Mouse (Mus musculus) CH12.LX (cell line): ENCODE measurements around the gene Pcnx. TPM values are rescaled to one million over a fixed set of nuclear protein-coding genes. Genes with fewer than 3 reads are reported as not detected.

ENCODE experiments used
- DNase-seq: peaks from one replicate; pipeline ENCODE4 v3.0.0-alpha.2; 2013; ENCODE audit errors: extremely low read depth
- H3K27ac ChIP-seq: 2 replicates; pipeline ENCODE4 v1.5.1; 2012; ENCODE audit warnings: low read depth, mild to moderate bottlenecking, control low read depth, moderate library complexity; ENCODE audit not compliant: insufficient read depth
- H3K27me3 ChIP-seq: replicated peaks from 2 replicates; pipeline ENCODE3; 2012; ENCODE audit warnings: inconsistent platforms
- H3K36me3 ChIP-seq, 2 experiments: replicated peaks in 1 of 2; 2 replicates each; pipeline versions ENCODE3 to v1.6.1; 2012; ENCODE audit warnings: inconsistent platforms in 1 of 2, low read length in 1 of 2, mild to moderate bottlenecking in 1 of 2, mixed read lengths in 1 of 2, moderate library complexity in 1 of 2; ENCODE audit not compliant: control insufficient read depth in 1 of 2, insufficient read depth in 1 of 2
- H3K4me1 ChIP-seq, 2 experiments: 2 replicates each; pipeline ENCODE4 v1.6.1; 2012; ENCODE audit warnings: inconsistent platforms in 1 of 2, moderate library complexity in 1 of 2; ENCODE audit not compliant: insufficient read depth in 2 of 2, control insufficient read depth in 1 of 2
- H3K4me2 ChIP-seq: 2 replicates; pipeline ENCODE4 v1.6.1; 2012; ENCODE audit warnings: low read depth, mild to moderate bottlenecking, control low read depth; ENCODE audit not compliant: poor library complexity, insufficient read depth, severe bottlenecking
- H3K4me3 ChIP-seq, 3 experiments: fragments of 150-350 bp in 1 of 3; sonication (generic) in 1 of 3; replicated peaks in 1 of 3; 2 replicates each; pipeline versions ENCODE3 to v1.5.1; 2011 to 2012; ENCODE audit warnings: low read depth in 2 of 3, low read length in 2 of 3, mild to moderate bottlenecking in 2 of 3, moderate library complexity in 2 of 3, control low read depth in 1 of 3, improper control_type of control experiment in 1 of 3, inconsistent platforms in 1 of 3, mixed read lengths in 1 of 3; ENCODE audit not compliant: poor library complexity in 1 of 3
- H3K79me2 ChIP-seq: replicated peaks from 2 replicates; pipeline ENCODE4 v1.6.1; 2012; ENCODE audit warnings: mild to moderate bottlenecking, moderate library complexity; ENCODE audit not compliant: control insufficient read depth, poor library complexity, insufficient read depth, severe bottlenecking; ENCODE audit errors: extremely low read depth
- H3K9ac ChIP-seq: 2 replicates; pipeline ENCODE4 v1.6.1; 2012; ENCODE audit warnings: low read depth, mild to moderate bottlenecking, control low read depth, moderate library complexity; ENCODE audit not compliant: insufficient read depth
- H3K9me3 ChIP-seq: replicated peaks from 2 replicates; pipeline ENCODE3; 2012; ENCODE audit warnings: low read length, inconsistent platforms, mixed read lengths
- BHLHE40 ChIP-seq: IDR thresholded peaks from 2 replicates; pipeline ENCODE4 v1.6.1; 2011; ENCODE audit warnings: mild to moderate bottlenecking, low read depth, low read length, improper control_type of control experiment
- CHD1 ChIP-seq: IDR thresholded peaks from 2 replicates; pipeline ENCODE4 v1.6.1; 2012; ENCODE audit warnings: low read depth, low read length, improper control_type of control experiment, inconsistent platforms
- CHD2 ChIP-seq: IDR thresholded peaks from 2 replicates; pipeline ENCODE4 v1.6.1; 2011; ENCODE audit warnings: low read length, improper control_type of control experiment
- CTCF ChIP-seq, 2 experiments: IDR thresholded peaks in 1 of 2; conservative IDR thresholded peaks in 1 of 2; 2 replicates each; pipeline ENCODE4 v1.5.1; 2011 to 2012; ENCODE audit warnings: low read depth in 2 of 2, low read length in 2 of 2, improper control_type of control experiment in 1 of 2, inconsistent platforms in 1 of 2, mild to moderate bottlenecking in 1 of 2, moderate library complexity in 1 of 2
- E2F4 ChIP-seq: IDR thresholded peaks from 2 replicates; pipeline ENCODE4 v1.6.1; 2011; ENCODE audit warnings: low read depth, low read length, improper control_type of control experiment; ENCODE audit not compliant: insufficient replicate concordance
- ELF1 ChIP-seq: IDR thresholded peaks from 2 replicates; pipeline ENCODE4 v1.6.1; 2014; ENCODE audit warnings: low read depth, mild to moderate bottlenecking, inconsistent platforms, low read length, improper control_type of control experiment
- ETS1 ChIP-seq: conservative IDR thresholded peaks from 2 replicates; pipeline ENCODE4 v1.6.1; 2012; ENCODE audit warnings: low read depth, mild to moderate bottlenecking, inconsistent platforms, low read length, improper control_type of control experiment, moderate library complexity
- HCFC1 ChIP-seq: IDR thresholded peaks from 2 replicates; pipeline ENCODE4 v1.6.1; 2012; ENCODE audit warnings: low read depth, mild to moderate bottlenecking, inconsistent platforms, low read length, improper control_type of control experiment
- JUN ChIP-seq: IDR thresholded peaks from 2 replicates; pipeline ENCODE4 v1.6.1; 2011; ENCODE audit warnings: low read depth, mild to moderate bottlenecking, low read length, improper control_type of control experiment, moderate library complexity; ENCODE audit not compliant: insufficient read depth
- KAT2A ChIP-seq: IDR thresholded peaks from 2 replicates; pipeline ENCODE4 v1.6.1; 2012; ENCODE audit warnings: low read length, improper control_type of control experiment, inconsistent platforms; ENCODE audit not compliant: insufficient replicate concordance
- MAFK ChIP-seq: IDR thresholded peaks from 2 replicates; pipeline ENCODE4 v1.6.1; 2011; ENCODE audit warnings: low read length, improper control_type of control experiment; ENCODE audit not compliant: insufficient replicate concordance
- MXI1 ChIP-seq: IDR thresholded peaks from 2 replicates; pipeline ENCODE4 v1.6.1; 2011; ENCODE audit warnings: mild to moderate bottlenecking, low read depth, low read length, improper control_type of control experiment
- SIN3A ChIP-seq: IDR thresholded peaks from 2 replicates; pipeline ENCODE4 v1.6.1; 2012; ENCODE audit warnings: low read length, improper control_type of control experiment, inconsistent platforms
- SMC3 ChIP-seq: IDR thresholded peaks from 2 replicates; pipeline ENCODE4 v1.6.1; 2011; ENCODE audit warnings: low read depth, low read length, improper control_type of control experiment
- dilution Hi-C: fragments of 300-500 bp; cut with MboI; formaldehyde crosslinking; loops from 2 replicates; pipeline ENCODE4 v1.14.3; 2020; ENCODE audit warnings: low sequenced_read_pairs; ENCODE audit not compliant: extremely low pct_unique_long_range_greater_than_20kb, extremely low pct_ligation_motif_present
- in situ Hi-C: fragments of 300-500 bp; cut with MboI; formaldehyde crosslinking; loops from 3 replicates; pipeline ENCODE4 v1.14.3; 2019; ENCODE audit warnings: low sequenced_read_pairs, low pct_ligation_motif_present, low pct_unique_long_range_greater_than_20kb, mixed read lengths
- polyA plus RNA-seq: library from polyadenylated mRNA; unstranded; fragments of >175 nt; gene quantifications from 2 replicates; pipeline ENCODE4 v1.2.1, GENCODE M21; 2012; ENCODE audit warnings: low read depth; ENCODE audit not compliant: insufficient read length
- total RNA-seq, 2 experiments: library from RNA; depleted of rRNA; stranded (reverse); fragments of 300-350 nt in 1 of 2; fragments of >200 nt in 1 of 2; gene quantifications; 2 replicates each; pipeline ENCODE4 v1.2.3; 2012 to 2014

Gene Pcnx
- total and polyA plus RNA-seq, 3 experiments = 16.2 to 89.1 (median 68.2) TPM

GRCm38 (mm10) chr12:81941191-81941590 is 81.4 kb downstream of the Pcnx start:
- in situ Hi-C loops (no loop called here), dilution Hi-C loops (no loop called here)
- H3K79me2 ChIP-seq = peaks cover 4% of the 10 kb centered on the region
- no peak overlapping the region for H3K4me3 ChIP-seq
- H3K9me3 ChIP-seq = no peaks in the 10 kb centered on the region
- peak; percentile 25; the same call in 1 of the 2 replicates for TF ChIP-seq SMC3
- TF ChIP-seq BHLHE40 = no peak
- peak in 1 of 2 experiments; percentile 25; a peak in 1 of 4 replicates for TF ChIP-seq CTCF (conservative IDR thresholded peaks at IDR 0.05 in 1 of 2, IDR thresholded peaks at IDR 0.05 in 1 of 2; ENCODE audit: low read depth in 2 of 2, low read length in 2 of 2)
- H3K9ac ChIP-seq = no peak overlapping the region
- H3K4me1 ChIP-seq = peaks cover 2 to 16% of the 10 kb centered on the region in 2 experiments; a peak in 1 of 4 replicates
- peaks cover 36 to 79% of the 10 kb centered on the region in 2 experiments for H3K36me3 ChIP-seq
- no peak overlapping the region for H3K27ac ChIP-seq
- no peak overlapping the region for H3K4me2 ChIP-seq
- H3K27me3 ChIP-seq = no peaks in the 10 kb centered on the region
- no peak for DNase-seq

GRCm38 (mm10) chr12:81943331-81944062 is 83.7 kb downstream of the Pcnx start:
- peaks cover 32 to 78% of the 10 kb centered on the region in 2 experiments for H3K36me3 ChIP-seq
- no peak overlapping the region for H3K4me2 ChIP-seq
- H3K4me3 ChIP-seq = no peak overlapping the region
- no peak for DNase-seq
- in situ Hi-C loops (no loop called here), dilution Hi-C loops (no loop called here)
- H3K9ac ChIP-seq = no peak overlapping the region
- peaks cover under 1% of the 10 kb centered on the region in 2 experiments; a peak in 1 of 4 replicates for H3K4me1 ChIP-seq
- no peak overlapping the region for H3K27ac ChIP-seq
- H3K79me2 ChIP-seq = peaks cover 8% of the 10 kb centered on the region
- no peaks in the 10 kb centered on the region for H3K27me3 ChIP-seq
- no peak for TF ChIP-seq E2F4
- no peak for TF ChIP-seq CHD2
- TF ChIP-seq JUN = no peak
- TF ChIP-seq ETS1 = no peak
- TF ChIP-seq SIN3A = no peak
- TF ChIP-seq MXI1 = no peak
- no peak for TF ChIP-seq KAT2A
- TF ChIP-seq HCFC1 = no peak
- no peak for TF ChIP-seq ELF1
- TF ChIP-seq MAFK = no peak
- TF ChIP-seq CHD1 = no peak
- H3K9me3 ChIP-seq = no peaks in the 10 kb centered on the region
